Mouse (Mus musculus): ENCODE data around the gene Pappa2.

DNA sequence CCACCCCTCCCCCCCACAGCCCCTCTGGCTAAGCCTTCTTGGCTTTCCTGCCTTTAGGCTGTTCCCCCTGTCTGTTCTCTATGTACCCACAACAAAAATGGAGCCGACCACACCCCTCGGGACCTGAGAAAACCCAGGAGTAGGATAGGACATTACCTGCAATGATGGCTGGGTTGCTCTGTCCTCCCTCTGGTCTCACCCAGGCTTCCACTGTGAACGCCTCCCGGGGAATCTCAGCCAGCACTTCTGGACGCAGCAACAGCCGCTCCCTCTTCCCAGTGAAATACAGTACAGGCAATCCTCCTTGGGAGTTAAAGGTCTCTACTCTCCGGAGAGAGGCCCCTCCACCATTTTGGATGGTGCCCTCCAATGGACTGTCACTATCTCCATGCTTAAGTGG is 23.9 kb downstream of the Pappa2 start:
- TF ChIP-seq POLR2A (IDR thresholded peaks at IDR 0.05; ENCODE audit: extremely low read depth, insufficient read depth, low read length) (no peak), CTCF (IDR thresholded peaks at IDR 0.05; ENCODE audit: low read depth, low read length) (no peak)
